8 mouse cellular contexts compared by ENCODE assay signal in genomic region chr9:107986376-107986775, GRCm38 (mm10). TPM values are rescaled to one million over a fixed set of nuclear protein-coding genes. Genes with fewer than 3 reads are reported as not detected.
DNase-seq lines count a peak whose midpoint lies in the region; ATAC-seq and TF ChIP-seq lines count a peak whose summit lies in the region.

No protein-coding gene starts in this region.

- no peak overlapping the region for H3K27ac ChIP-seq in CH12.LX (ENCODE audit: insufficient read depth, low read depth)
- no peak overlapping the region for H3K27ac ChIP-seq in forebrain, embryonic 13.5 days
- H3K27ac ChIP-seq in lung, embryonic 14.5 days (ENCODE audit: low read depth): peak overlapping the region; percentile 100
- H3K27ac ChIP-seq in thymus, adult 2 months (ENCODE audit: control insufficient read depth, insufficient read depth, low read length): no peak overlapping the region

- peak; percentile 72 for ATAC-seq in forebrain, embryonic 13.5 days
- ATAC-seq in lung, embryonic 14.5 days (ENCODE audit: insufficient read depth): peak; percentile 35; the same call in 1 of the 2 replicates
- ATAC-seq in neutrophil, adult 5-6 weeks (ENCODE audit: extremely low read depth, insufficient number of reproducible peaks, low FRiP score, poor library complexity, severe bottlenecking): peak; percentile 68; the same call in 1 of the 2 replicates

- peaks cover 29 to 34% of the 10 kb centered on the region in 2 experiments for H3K36me3 ChIP-seq in CH12.LX (replicated peaks in 1 of 2; ENCODE audit: control insufficient read depth in 1 of 2, insufficient read depth in 1 of 2, low read length in 1 of 2)
- H3K36me3 ChIP-seq in forebrain, embryonic 13.5 days (ENCODE audit: poor library complexity, severe bottlenecking): no peaks in the 10 kb centered on the region
- peaks cover 15% of the 10 kb centered on the region; the same call in 1 of the 2 replicates for H3K36me3 ChIP-seq in lung, embryonic 14.5 days (ENCODE audit: insufficient read depth)
- no peaks in the 10 kb centered on the region for H3K36me3 ChIP-seq in thymus, adult 2 months (ENCODE audit: control insufficient read depth, insufficient read depth, low read length)

- dilution Hi-C loops in CH12.LX (cut with MboI; ENCODE audit: extremely low pct_ligation_motif_present, extremely low pct_unique_long_range_greater_than_20kb, low sequenced_read_pairs): no loop called here

- peak; percentile 83 for DNase-seq in CH12.LX (ENCODE audit: extremely low read depth)
- DNase-seq in c-Kit-positive CD71-negative TER-119-negative erythroid progenitor cells, embryonic 14.5 days (ENCODE audit: low read depth): peak; percentile 81
- peak; percentile 85 to 87 for DNase-seq in heart, postnatal 14 days
- peak; percentile 62 to 85 for DNase-seq in layer of hippocampus, adult 18-20 months (ENCODE audit: low spot score in 2 of 2)
- peak; percentile 95 for DNase-seq in lung, embryonic 14.5 days
- DNase-seq in thymus, adult 2 months: peak; percentile 84

- no peaks in the 10 kb centered on the region for H3K79me2 ChIP-seq in CH12.LX (replicated peaks; ENCODE audit: control insufficient read depth, extremely low read depth, insufficient read depth, poor library complexity, severe bottlenecking)

- peak overlapping the region in 1 of 3 experiments; percentile 92 for H3K4me3 ChIP-seq in CH12.LX (replicated peaks in 1 of 3; ENCODE audit: low read depth in 2 of 3, low read length in 2 of 3, poor library complexity in 1 of 3)
- peak overlapping the region; percentile 60 for H3K4me3 ChIP-seq in forebrain, embryonic 13.5 days
- peak overlapping the region; percentile 54 for H3K4me3 ChIP-seq in lung, embryonic 14.5 days (ENCODE audit: low read depth, low read length)
- H3K4me3 ChIP-seq in thymus, adult 2 months (ENCODE audit: control insufficient read depth, insufficient read depth, low read length): peak overlapping the region; percentile 54

- TF ChIP-seq POLR2A in CH12.LX (IDR thresholded peaks at IDR 0.05; ENCODE audit: low read depth, low read length): no peak
- TF ChIP-seq POLR2A in thymus, adult 2 months (IDR thresholded peaks at IDR 0.05; ENCODE audit: control insufficient read depth, extremely low read depth, insufficient read depth, low read length, poor library complexity): no peak

- in situ Hi-C loops in CH12.LX (cut with MboI; ENCODE audit: low pct_ligation_motif_present, low pct_unique_long_range_greater_than_20kb, low sequenced_read_pairs): no loop called here

- WGBS in forebrain, embryonic 13.5 days: 9% methylated on average over 18 of the region's 18 CpGs
- WGBS in lung, embryonic 14.5 days: 5% methylated on average over 18 of the region's 18 CpGs
- 2% methylated on average over 18 of the region's 18 CpGs for WGBS in thymus, adult 2 months

- H3K9me3 ChIP-seq in CH12.LX (replicated peaks; ENCODE audit: low read length): no peaks in the 10 kb centered on the region
- H3K9me3 ChIP-seq in forebrain, embryonic 13.5 days (replicated peaks): no peaks in the 10 kb centered on the region
- H3K9me3 ChIP-seq in lung, embryonic 14.5 days (ENCODE audit: low read depth, low read length): no peaks in the 10 kb centered on the region

- TF ChIP-seq CTCF in CH12.LX (conservative IDR thresholded peaks at IDR 0.05 in 1 of 2, IDR thresholded peaks at IDR 0.05 in 1 of 2; ENCODE audit: low read depth in 2 of 2, low read length in 2 of 2): peak; percentile 60 to 95
- peak; percentile 97 for TF ChIP-seq CTCF in lung, embryonic 14.5 days (IDR thresholded peaks at IDR 0.05; ENCODE audit: low read depth)
- peak; percentile 87 for TF ChIP-seq CTCF in thymus, adult 2 months (IDR thresholded peaks at IDR 0.05; ENCODE audit: borderline replicate concordance, control insufficient read depth, extremely low read depth, insufficient read depth, low read length, poor library complexity)

- no peaks in the 10 kb centered on the region for H3K27me3 ChIP-seq in CH12.LX (replicated peaks)
- peaks cover 21% of the 10 kb centered on the region for H3K27me3 ChIP-seq in forebrain, embryonic 13.5 days
- no peaks in the 10 kb centered on the region for H3K27me3 ChIP-seq in lung, embryonic 14.5 days (ENCODE audit: insufficient read depth, low read length)
- H3K27me3 ChIP-seq in thymus, adult 2 months (ENCODE audit: control insufficient read depth, insufficient read depth, low read length): no peaks in the 10 kb centered on the region

- TF ChIP-seq EP300 in CH12.LX (IDR thresholded peaks at IDR 0.05; ENCODE audit: low read length): no peak

- peak; percentile 85 for TF ChIP-seq RAD21 in CH12.LX (IDR thresholded peaks at IDR 0.05; ENCODE audit: low read depth, low read length)

- H3K4me2 ChIP-seq in CH12.LX (ENCODE audit: insufficient read depth, low read depth, poor library complexity, severe bottlenecking): peak overlapping the region; percentile 90
- peak overlapping the region; percentile 89 for H3K4me2 ChIP-seq in forebrain, embryonic 13.5 days
- H3K4me2 ChIP-seq in lung, embryonic 14.5 days: peak overlapping the region; percentile 93

- H3K4me1 ChIP-seq in CH12.LX (ENCODE audit: control insufficient read depth in 1 of 2, insufficient read depth in 2 of 2): peaks cover 25 to 44% of the 10 kb centered on the region in 2 experiments
- peaks cover 41% of the 10 kb centered on the region for H3K4me1 ChIP-seq in forebrain, embryonic 13.5 days
- peaks cover 15% of the 10 kb centered on the region for H3K4me1 ChIP-seq in lung, embryonic 14.5 days (ENCODE audit: insufficient read depth)
- H3K4me1 ChIP-seq in thymus, adult 2 months (replicated peaks; ENCODE audit: control insufficient read depth, insufficient read depth, low read length): peaks cover 41% of the 10 kb centered on the region

- 0 out of 2 replicates have a peak overlapping the region, but pooled peaks have one; percentile 12 for H3K9ac ChIP-seq in CH12.LX (ENCODE audit: insufficient read depth, low read depth)
- H3K9ac ChIP-seq in forebrain, embryonic 13.5 days: no peak overlapping the region
- no peak overlapping the region for H3K9ac ChIP-seq in lung, embryonic 14.5 days

- intact Hi-C loops in heart, postnatal 14 days (cut with DNase I): loop anchor here (1.0 kb wide), 1 partner anchor 23 kb away; no protein-coding TSS in a partner anchor

TF ChIP-seq in CH12.LX, 34 proteins besides CTCF, POLR2A, EP300 and RAD21 (continues in another document):
- no peak for TF ChIP-seq NRF1 (IDR thresholded peaks at IDR 0.05; ENCODE audit: low read depth, low read length)
- TF ChIP-seq POLR2AphosphoS2 (IDR thresholded peaks at IDR 0.05; ENCODE audit: low read depth, low read length): no peak
- TF ChIP-seq E2F4 (IDR thresholded peaks at IDR 0.05; ENCODE audit: insufficient replicate concordance, low read depth, low read length): no peak

RNA-seq across cellular contexts. Expression of gene Inka1, which starts 0.7 kb away (rescaled TPM):
- total RNA-seq in CH12.LX (2012; rRNA removed): 25.8 and 28.0 TPM in 2 replicates
- 18.9 and 25.2 TPM in 2 replicates for total RNA-seq in CH12.LX (2014; rRNA removed)
- polyA plus RNA-seq in CH12.LX (2012; ENCODE audit: insufficient read length, low read depth): 23.5 and 30.2 TPM in 2 replicates
- polyA plus RNA-seq in forebrain, embryonic 13.5 days (2015; fragmentation: Nextera tagmentation; extraction: Ambion mirVana): 10.8 and 11.1 TPM in 2 replicates
- total RNA-seq in heart, postnatal 14 days (2021): 10 to 100 TPM; 11.1 to 12.7 TPM
- 10 to 100 TPM; 10.7 to 14.7 TPM for total RNA-seq in layer of hippocampus, adult 18-20 months (2021)
- 74.2 and 81.8 TPM in 2 replicates for polyA plus RNA-seq in lung, embryonic 14.5 days (2014; fragmentation: Nextera tagmentation; extraction: Ambion mirVana)
- 2.9 and 4.2 TPM in 2 replicates for total RNA-seq in neutrophil, adult 5-6 weeks (2017)
- polyA plus RNA-seq in thymus, adult 2 months (2012; rRNA removed): 10.5 and 14.8 TPM in 2 replicates

RNA-seq across cellular contexts. Expression of gene Gm20661, which starts 3.5 kb away (rescaled TPM):
- total RNA-seq in CH12.LX (2012; rRNA removed): not detected in 2 replicates
- not detected in 2 replicates for total RNA-seq in CH12.LX (2014; rRNA removed)
- 0.29 and 0.41 TPM in 2 replicates for polyA plus RNA-seq in CH12.LX (2012; ENCODE audit: insufficient read length, low read depth)
- polyA plus RNA-seq in forebrain, embryonic 13.5 days (2015; fragmentation: Nextera tagmentation; extraction: Ambion mirVana): 0.44 and 0.62 TPM in 2 replicates
- under 1 TPM; 0.61 to 0.65 TPM for total RNA-seq in heart, postnatal 14 days (2021)
- total RNA-seq in layer of hippocampus, adult 18-20 months (2021): 1 to 10 TPM; 2.0 TPM
- polyA plus RNA-seq in lung, embryonic 14.5 days (2014; fragmentation: Nextera tagmentation; extraction: Ambion mirVana): 4.0 and 4.5 TPM in 2 replicates
- total RNA-seq in neutrophil, adult 5-6 weeks (2017): not detected in 2 replicates
- polyA plus RNA-seq in thymus, adult 2 months (2012; rRNA removed): 0.58 and 0.93 TPM in 2 replicates

RNA-seq across cellular contexts. Expression of gene Cdhr4, which starts 5.9 kb away (rescaled TPM):
- total RNA-seq in CH12.LX (2012; rRNA removed) (not detected in 2 replicates), CH12.LX (2014; rRNA removed) (0.35 and 0.82 TPM in 2 replicates)
- 0.79 and 2.0 TPM in 2 replicates for polyA plus RNA-seq in CH12.LX (2012; ENCODE audit: insufficient read length, low read depth)
- polyA plus RNA-seq in forebrain, embryonic 13.5 days (2015; fragmentation: Nextera tagmentation; extraction: Ambion mirVana): 0.69 and 1.3 TPM in 2 replicates
- total RNA-seq in heart, postnatal 14 days (2021): 1 to 10 TPM; 2.4 to 2.7 TPM
- total RNA-seq in layer of hippocampus, adult 18-20 months (2021): 1 to 10 TPM; 4.4 to 6.9 TPM
- polyA plus RNA-seq in lung, embryonic 14.5 days (2014; fragmentation: Nextera tagmentation; extraction: Ambion mirVana): 7.7 and 8.3 TPM in 2 replicates
- 0.98 TPM in 1 of 2 replicates, not detected in the other for total RNA-seq in neutrophil, adult 5-6 weeks (2017)
- 5.1 and 7.3 TPM in 2 replicates for polyA plus RNA-seq in thymus, adult 2 months (2012; rRNA removed)

RNA-seq across cellular contexts. Expression of gene Gm20662, which starts 9.8 kb away (rescaled TPM):
- total RNA-seq in CH12.LX (2012; rRNA removed) (not detected in 2 replicates), CH12.LX (2014; rRNA removed) (1.2 TPM in 1 of 2 replicates, not detected in the other)
- 0.31 TPM in 1 of 2 replicates, not detected in the other for polyA plus RNA-seq in CH12.LX (2012; ENCODE audit: insufficient read length, low read depth)
- polyA plus RNA-seq in forebrain, embryonic 13.5 days (2015; fragmentation: Nextera tagmentation; extraction: Ambion mirVana): 0.52 TPM in 1 of 2 replicates, not detected in the other
- total RNA-seq in heart, postnatal 14 days (2021): under 1 TPM; 0.50 to 0.98 TPM
- total RNA-seq in layer of hippocampus, adult 18-20 months (2021): 1 to 10 TPM; 2.5 to 5.5 TPM
- polyA plus RNA-seq in lung, embryonic 14.5 days (2014; fragmentation: Nextera tagmentation; extraction: Ambion mirVana): 0.30 and 0.37 TPM in 2 replicates
- total RNA-seq in neutrophil, adult 5-6 weeks (2017): 4.9 TPM in 1 of 2 replicates, not detected in the other
- polyA plus RNA-seq in thymus, adult 2 months (2012; rRNA removed): 0.60 and 3.2 TPM in 2 replicates

RNA-seq across cellular contexts. Expression of gene Uba7, which starts 11.1 kb away (rescaled TPM):
- total RNA-seq in CH12.LX (2012; rRNA removed) (21.3 and 21.7 TPM in 2 replicates), CH12.LX (2014; rRNA removed) (25.2 and 26.0 TPM in 2 replicates)
- polyA plus RNA-seq in CH12.LX (2012; ENCODE audit: insufficient read length, low read depth): 25.5 and 27.8 TPM in 2 replicates
- polyA plus RNA-seq in forebrain, embryonic 13.5 days (2015; fragmentation: Nextera tagmentation; extraction: Ambion mirVana): 2.7 and 3.1 TPM in 2 replicates
- 10 to 100 TPM; 13.8 to 19.6 TPM for total RNA-seq in heart, postnatal 14 days (2021)
- 1 to 10 TPM; 5.1 to 5.9 TPM for total RNA-seq in layer of hippocampus, adult 18-20 months (2021)
- 18.1 and 18.8 TPM in 2 replicates for polyA plus RNA-seq in lung, embryonic 14.5 days (2014; fragmentation: Nextera tagmentation; extraction: Ambion mirVana)
- total RNA-seq in neutrophil, adult 5-6 weeks (2017): 177 and 211 TPM in 2 replicates
- 208 and 267 TPM in 2 replicates for polyA plus RNA-seq in thymus, adult 2 months (2012; rRNA removed)
